Mouse (Mus musculus): ENCODE results near the gene Senp7.
"Not testable (repeated sequence)": the region's sequence is repeated elsewhere in the genome, so short reads cannot be mapped to it uniquely, and the experiment has no call there.

The Senp7 gene

GRCm38 (mm10) chr16:56048038-56048437, at the start of gene Senp7:
Senp7 (plus strand) TSS chr16:56048338.
- DNase-seq (ENCODE audit: low read depth, low spot score) = not testable (repeated sequence)

- DNase-seq (ENCODE audit: low read depth, low spot score) = no peak
These were observed 41.3 kb upstream of the Senp7 start for GRCm38 (mm10) chr16:56006798-56007197.

GRCm38 (mm10) chr16:56008862-56009261, 39.3 kb upstream of the Senp7 start:
- DNase-seq (ENCODE audit: low read depth, low spot score) = no peak

GRCm38 (mm10) chr16:56012789-56013743, 35.1 kb upstream of the Senp7 start:
- DNase-seq (ENCODE audit: low read depth, low spot score) = peak; percentile 24

- no peak for DNase-seq (ENCODE audit: low read depth, low spot score)
These were observed 34.1 kb upstream of the Senp7 start for GRCm38 (mm10) chr16:56014076-56014475.

- DNase-seq (ENCODE audit: low read depth, low spot score) = no peak
These were observed 28.5 kb upstream of the Senp7 start for GRCm38 (mm10) chr16:56019660-56020059.

GRCm38 (mm10) chr16:56027854-56028629, 20.1 kb upstream of the Senp7 start:
- DNase-seq (ENCODE audit: low read depth, low spot score) = no peak

- no peak for DNase-seq (ENCODE audit: low read depth, low spot score)
These were observed 19.2 kb upstream of the Senp7 start for GRCm38 (mm10) chr16:56028722-56029551.

GRCm38 (mm10) chr16:56029661-56030082, 18.5 kb upstream of the Senp7 start, which contains the start of gene Pcnp:
Pcnp (minus strand) TSS chr16:56029739.
- DNase-seq (ENCODE audit: low read depth, low spot score) = peak; percentile 86

- no peak for DNase-seq (ENCODE audit: low read depth, low spot score)
These were observed 13.6 kb upstream of the Senp7 start for GRCm38 (mm10) chr16:56034566-56034965.

GRCm38 (mm10) chr16:56036501-56036900, 11.6 kb upstream of the Senp7 start:
- no peak for DNase-seq (ENCODE audit: low read depth, low spot score)

GRCm38 (mm10) chr16:56037138-56038010, 10.8 kb upstream of the Senp7 start, which contains the start of gene Trmt10c:
Trmt10c (minus strand) TSS chr16:56037819.
- peak; percentile 82 for DNase-seq (ENCODE audit: low read depth, low spot score)

GRCm38 (mm10) chr16:56038090-56038489, 10.0 kb upstream of the Senp7 start:
- no peak for DNase-seq (ENCODE audit: low read depth, low spot score)

- no peak for DNase-seq (ENCODE audit: low read depth, low spot score)
These were observed 7.8 kb downstream of the Senp7 start for GRCm38 (mm10) chr16:56055911-56056310.

- no peak for DNase-seq (ENCODE audit: low read depth, low spot score)
These were observed 8.9 kb downstream of the Senp7 start for GRCm38 (mm10) chr16:56056944-56057590.

GRCm38 (mm10) chr16:56058151-56058550, 10.0 kb downstream of the Senp7 start:
- no peak for DNase-seq (ENCODE audit: low read depth, low spot score)

- no peak for DNase-seq (ENCODE audit: low read depth, low spot score)
These were observed 14.0 kb downstream of the Senp7 start for GRCm38 (mm10) chr16:56061995-56062594.

- DNase-seq (ENCODE audit: low read depth, low spot score) = no peak
These were observed 14.8 kb downstream of the Senp7 start for GRCm38 (mm10) chr16:56062981-56063380.

GRCm38 (mm10) chr16:56064334-56064990, 16.3 kb downstream of the Senp7 start:
- DNase-seq (ENCODE audit: low read depth, low spot score) = peak; percentile 14

Data from WW6 (cell line).